Comparison of ENCODE assay signal across 14 mouse cellular contexts in genomic region chr6:100259607-100260006, GRCm38 (mm10).
"Had no signal": no experiment of that assay in that cellular context is flagged by ENCODE, and none has a peak within 500 bp of the region (broad histone marks: within the 10 kb centered on the region; RNA-seq: fewer than 3 reads in every experiment).

No protein-coding gene starts in this region.

- H3K36me3 ChIP-seq: limb, embryonic 13.5 days; midbrain, embryonic 10.5 days; neural tube, embryonic 12.5 days; stomach, embryonic 15.5 days had no signal

- H3K4me3 ChIP-seq: limb, embryonic 13.5 days; midbrain, embryonic 10.5 days; neural tube, embryonic 12.5 days; stomach, embryonic 15.5 days had no signal

- H3K4me1 ChIP-seq: stomach, embryonic 15.5 days had no signal

- DNase-seq: kidney, adult 8-10 months; kidney, postnatal 36 days; layer of hippocampus, adult 9-11 months; left cerebral cortex, postnatal 4 days; lung, embryonic 14.5 days; lung, postnatal 10 days; midbrain, embryonic 14.5 days; thymus, postnatal 4 days had no signal

- H3K27me3 ChIP-seq: limb, embryonic 13.5 days; neural tube, embryonic 12.5 days; stomach, embryonic 15.5 days had no signal

- H3K27ac ChIP-seq: kidney, postnatal 0 days; limb, embryonic 13.5 days; liver, embryonic 14.5 days; midbrain, embryonic 10.5 days; neural tube, embryonic 12.5 days; stomach, embryonic 15.5 days had no signal
